Mouse (Mus musculus) monocyte, adult 5-6 weeks (primary cell): ENCODE results near the gene Ahcy. TPM values are rescaled to one million over a fixed set of nuclear protein-coding genes. Genes with fewer than 3 reads are reported as not detected.
A peak's percentile ranks its signal among the peaks of the same experiment; 100 is the strongest.
"Not testable (repeated sequence)": the region's sequence is repeated elsewhere in the genome, so short reads cannot be mapped to it uniquely, and the experiment has no call there.

Source experiments
- ATAC-seq: fragments of 153-309, 156-312 bp; replicated peaks from 2 replicates; pipeline ENCODE4 v1.8.0; 2017; ENCODE audit warnings: mild to moderate bottlenecking; ENCODE audit not compliant: low TSS enrichment, insufficient number of reproducible peaks, severe bottlenecking, poor library complexity, low FRiP score
- total RNA-seq: library from RNA; stranded (forward); fragments of 200-1000, 200-491, 200-594 nt; gene quantifications from 3 replicates; pipeline ENCODE4 v1.2.3, GENCODE M21; 2017

The Ahcy gene
- 9.6 to 16.0 TPM (median 14.9 TPM) in 3 replicates for total RNA-seq

DNA sequence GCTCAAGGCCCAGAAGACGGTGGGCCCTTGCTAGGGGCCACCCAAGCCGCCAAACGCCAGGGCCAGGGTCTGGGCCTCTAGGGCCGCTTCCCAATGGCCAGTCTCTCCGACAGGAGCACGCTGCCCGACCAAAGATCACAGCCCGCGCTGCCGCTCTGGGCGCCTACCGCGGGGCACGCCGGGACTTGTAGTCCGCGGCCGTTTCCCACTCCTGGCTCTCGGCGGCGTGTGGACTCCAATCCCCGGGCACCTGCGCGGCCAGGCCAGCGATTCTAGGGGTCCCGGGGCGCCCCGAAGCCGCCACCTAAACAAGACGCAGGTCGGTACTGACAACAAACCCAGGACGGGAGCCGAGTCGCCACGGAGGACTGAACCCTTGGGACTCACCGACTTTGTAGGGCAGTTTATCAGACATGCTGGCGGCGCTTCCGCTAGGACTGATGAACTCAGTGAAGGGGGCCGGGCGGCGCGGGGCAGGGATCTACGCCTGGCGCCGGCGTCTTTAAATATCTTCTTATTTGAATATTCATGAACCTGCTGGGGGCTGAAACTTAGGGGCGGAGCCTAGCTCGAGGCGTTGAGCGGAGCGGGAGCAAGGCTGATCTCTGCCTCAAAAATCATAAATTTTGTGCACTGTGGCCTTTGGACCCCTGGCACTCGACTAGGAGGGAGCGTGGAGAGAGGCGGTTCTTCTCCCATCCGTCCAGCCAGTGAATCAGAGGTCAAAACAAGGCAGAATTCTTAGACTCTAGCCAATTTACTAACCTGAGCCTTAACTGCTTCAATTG is at the start of gene Ahcy:
Gene Ahcy (minus strand): TSS at position 520 of the 788 bp plus-strand sequence.
- peak; percentile 86 for ATAC-seq

DNA sequence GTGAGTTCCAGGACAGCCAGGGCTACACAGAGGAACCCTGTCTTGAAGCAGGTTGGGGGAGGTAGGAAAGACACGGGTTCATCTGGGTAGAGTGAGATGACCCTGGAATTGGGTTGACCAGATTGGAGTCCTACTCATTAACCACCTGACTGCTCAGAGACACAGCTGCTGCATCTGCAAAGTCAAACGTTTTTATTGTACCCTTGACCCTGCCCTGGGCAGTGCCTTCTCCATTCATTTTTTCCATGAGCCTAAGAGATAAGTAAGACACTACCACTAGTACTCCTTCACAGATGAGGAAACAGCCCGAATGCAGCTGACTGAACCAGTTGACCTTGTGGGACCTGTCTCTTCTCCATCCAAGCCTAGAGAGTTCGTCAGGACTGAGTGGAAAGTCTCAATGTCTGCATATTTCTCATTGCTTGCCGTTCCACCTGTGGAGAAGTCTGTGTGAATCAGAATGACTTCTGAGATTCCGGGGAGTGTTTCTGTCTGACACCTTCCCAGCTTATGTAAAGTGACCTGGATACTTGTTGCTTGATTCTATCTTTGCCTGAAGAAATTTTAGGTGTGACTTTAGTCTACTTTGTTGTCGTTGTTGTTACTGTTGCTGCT is 41.0 kb upstream of the Ahcy start:
- ATAC-seq, result no peak

DNA sequence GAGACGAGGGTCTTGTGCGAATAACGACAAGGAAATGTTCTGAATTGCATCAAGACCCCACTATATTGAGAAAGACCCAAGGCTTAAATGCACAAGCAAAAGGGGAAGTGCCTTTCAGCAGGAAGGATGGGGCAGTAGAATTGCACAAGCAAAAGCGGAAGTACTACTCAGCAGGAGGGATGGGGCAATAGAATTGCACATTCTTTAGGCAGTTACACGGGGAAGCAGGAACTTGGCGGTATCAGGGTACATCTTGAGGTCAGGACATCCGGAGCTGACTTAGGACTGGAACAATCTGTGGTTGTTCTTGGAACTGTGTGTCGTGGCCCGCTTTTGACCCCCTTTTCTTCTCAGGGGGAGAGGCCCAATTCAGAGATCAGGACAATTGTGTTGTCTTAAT is 33.0 kb upstream of the Ahcy start:
- ATAC-seq, result not testable (repeated sequence)

DNA sequence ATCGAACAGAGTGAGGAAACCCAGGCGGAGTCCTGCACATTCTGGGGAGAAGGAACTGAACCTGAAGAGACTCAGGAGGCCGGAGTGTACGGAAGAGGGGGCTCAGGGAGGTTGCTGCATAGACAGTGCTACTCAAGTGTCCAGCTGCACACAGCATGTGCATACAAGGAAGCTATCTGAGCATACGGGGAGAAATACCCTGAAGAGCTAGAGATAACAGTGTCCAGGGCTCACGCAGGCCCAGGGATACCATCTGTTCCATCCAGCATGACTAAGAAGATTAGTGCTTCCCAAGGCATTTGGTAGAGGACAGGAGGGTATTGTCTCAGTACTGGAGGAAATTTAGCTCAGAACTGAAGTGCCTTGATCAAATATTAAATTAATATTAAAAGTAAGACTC is 29.3 kb upstream of the Ahcy start:
- no peak for ATAC-seq

DNA sequence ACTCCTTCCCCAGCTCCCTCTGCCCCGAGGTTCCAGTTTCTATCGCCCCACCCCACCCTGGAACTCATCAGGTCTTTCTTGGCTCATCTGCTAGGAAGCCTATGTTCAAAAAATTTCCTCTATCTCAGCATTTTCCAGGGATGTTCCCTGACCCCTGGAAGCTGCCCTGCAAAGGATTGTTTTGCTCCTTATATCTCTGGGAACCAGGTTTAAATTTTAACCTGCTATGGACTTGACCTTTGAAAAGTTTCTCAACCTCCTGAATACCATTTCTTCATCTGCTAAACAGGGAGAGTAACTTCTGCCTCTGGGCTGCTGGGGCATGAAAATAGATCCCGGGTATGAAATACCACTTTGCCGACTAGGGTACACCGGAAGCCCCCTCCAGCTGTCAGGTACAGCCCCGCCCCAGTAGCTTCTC is 27.5 kb upstream of the Ahcy start:
- peak; percentile 41; the same call in 1 of the 2 replicates for ATAC-seq

DNA sequence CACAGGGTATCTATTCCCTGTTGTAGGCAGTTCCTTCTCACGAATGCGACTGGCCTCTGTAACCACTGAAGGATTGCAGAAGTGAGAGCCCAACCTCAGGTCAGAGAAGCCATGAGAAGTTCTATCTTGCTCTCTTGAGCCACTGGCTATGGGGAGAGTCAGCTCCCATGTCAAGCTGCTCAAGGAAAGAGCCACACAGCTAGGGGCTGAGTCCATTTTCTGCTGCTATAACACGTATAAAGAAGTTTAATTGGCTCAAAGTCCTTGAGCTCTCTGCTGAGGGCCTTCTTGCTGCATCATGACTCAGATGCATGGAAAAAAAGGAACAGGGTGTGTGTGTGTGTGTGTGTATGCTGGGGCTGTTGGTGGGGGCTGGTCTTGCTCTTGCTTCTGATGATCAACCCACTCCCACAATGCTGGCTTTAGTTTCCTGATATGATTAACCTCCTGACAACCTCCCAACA is 26.5 kb upstream of the Ahcy start:
- ATAC-seq, result peak; percentile 81

DNA sequence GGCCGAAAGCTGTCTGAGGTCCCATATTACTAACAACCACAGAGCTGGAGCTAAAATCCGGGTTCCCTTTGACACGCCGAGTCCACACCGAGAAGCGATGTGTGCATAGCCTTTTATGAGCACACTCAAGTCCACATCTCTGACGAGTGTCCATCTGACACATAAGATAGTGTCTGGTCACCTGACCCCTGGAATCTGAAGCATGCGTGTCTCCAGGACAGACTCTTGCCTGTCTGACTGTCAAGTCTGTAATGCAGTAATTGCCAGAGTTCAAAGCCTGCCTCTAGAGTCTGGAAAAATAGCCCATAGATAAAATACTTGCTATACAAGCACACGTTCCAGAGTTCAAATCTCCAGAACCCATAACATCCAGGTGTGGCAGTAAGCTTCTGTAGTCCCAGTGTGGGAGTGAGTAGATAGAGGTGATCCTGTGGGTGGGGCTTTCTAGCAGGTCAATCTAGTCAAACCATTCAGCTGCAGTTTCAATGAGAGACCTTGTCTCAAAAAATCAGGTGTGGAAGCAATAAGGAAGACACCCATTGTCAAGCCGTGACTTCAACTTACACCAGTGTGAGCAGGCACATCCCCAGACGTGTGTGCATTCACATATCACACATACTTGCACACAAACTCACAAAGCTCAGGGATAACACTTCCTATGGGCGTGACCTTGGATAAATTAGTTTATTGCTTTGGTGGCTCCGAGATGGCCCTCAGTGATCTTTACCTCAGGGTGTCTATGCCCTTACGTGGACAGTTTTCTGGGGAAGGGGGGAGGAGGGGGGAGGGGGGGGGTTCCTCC is 25.9 kb upstream of the Ahcy start:
- no peak for ATAC-seq

DNA sequence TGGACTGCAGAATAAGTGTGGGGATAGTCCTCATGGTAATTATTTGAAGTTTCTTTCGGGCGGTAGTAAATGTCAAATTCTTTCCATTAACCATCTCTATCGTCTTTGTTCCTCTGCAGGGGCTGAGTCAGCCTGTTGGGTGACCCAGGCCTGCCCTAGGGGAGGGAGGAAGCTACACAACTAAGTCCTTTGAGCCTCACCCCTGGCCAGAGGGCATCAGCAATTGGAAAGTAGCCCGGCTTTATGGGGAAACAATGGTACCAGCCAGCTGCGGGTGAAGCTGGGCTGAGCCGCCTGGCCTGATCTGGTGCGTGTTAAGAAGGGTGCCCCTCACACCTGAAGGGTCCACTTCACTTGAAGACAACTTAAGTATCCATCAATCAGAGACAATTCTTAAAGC is 25.1 kb upstream of the Ahcy start:
- peak; percentile 82 for ATAC-seq

DNA sequence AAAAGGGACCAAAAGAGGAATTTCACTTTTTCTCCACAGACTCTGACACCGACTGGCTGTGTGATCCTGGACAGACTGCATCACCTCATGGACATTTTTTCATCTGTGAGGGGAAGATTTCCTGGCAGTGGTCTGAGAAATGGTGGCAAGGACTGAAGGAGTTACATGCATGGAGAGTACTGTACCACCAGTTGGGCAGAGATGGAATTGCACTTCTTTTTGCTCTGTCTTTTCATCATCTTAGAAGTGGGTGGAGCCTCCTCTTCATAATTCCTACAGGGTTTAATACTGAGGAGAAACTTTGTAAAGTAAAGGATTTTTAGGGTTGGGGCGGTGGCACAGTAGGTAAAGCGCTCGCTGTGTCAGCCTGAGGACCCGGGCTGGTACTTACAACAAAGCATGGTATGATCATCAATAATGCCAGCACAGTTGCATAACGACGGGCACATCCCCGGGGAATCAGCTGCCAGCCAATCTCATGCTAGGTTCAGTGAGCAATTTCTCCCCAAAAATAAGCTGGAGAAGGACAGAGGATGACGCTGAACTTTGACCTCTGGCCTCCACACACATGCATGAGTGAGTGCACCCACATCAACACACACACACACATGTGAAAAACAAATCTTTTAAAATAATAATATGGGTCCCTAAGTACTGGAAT is 24.6 kb upstream of the Ahcy start:
- no peak for ATAC-seq

DNA sequence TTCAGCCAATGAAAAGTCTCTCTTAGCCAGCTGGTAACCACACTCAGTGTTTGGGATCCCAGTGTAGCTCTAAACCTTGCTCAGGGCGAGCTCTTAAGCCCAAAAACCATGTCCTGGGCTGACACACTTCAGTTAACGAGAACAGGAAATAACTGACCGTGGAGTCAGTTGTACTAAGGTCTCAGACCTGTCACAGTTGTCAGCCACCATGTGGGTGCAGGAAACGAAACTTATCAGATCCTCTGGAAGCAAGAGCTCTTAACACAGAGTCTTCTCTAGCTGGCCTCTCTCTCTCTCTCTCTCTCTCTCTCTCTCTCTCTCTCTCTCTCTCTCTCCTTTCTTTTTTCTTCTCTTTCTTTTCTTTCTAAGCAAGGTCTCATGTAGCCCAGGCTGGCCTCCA is 19.1 kb upstream of the Ahcy start:
- ATAC-seq, result no peak

DNA sequence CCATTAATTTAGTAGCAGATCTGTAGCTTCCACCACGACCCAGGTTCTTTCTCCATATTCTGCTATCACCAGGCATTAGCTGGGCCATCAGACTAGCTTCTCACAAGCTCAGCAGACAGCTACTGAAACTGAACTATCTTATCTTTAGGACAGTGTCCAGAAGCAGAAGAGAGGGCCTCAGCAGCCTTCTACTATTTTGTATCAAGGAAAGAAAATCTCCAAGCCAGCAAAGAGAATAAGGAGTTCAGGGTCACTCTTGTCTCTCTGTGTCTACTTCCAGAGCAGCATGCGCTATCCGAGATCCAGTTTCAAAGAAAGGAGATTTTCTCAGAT is 17.4 kb upstream of the Ahcy start:
- no peak for ATAC-seq

DNA sequence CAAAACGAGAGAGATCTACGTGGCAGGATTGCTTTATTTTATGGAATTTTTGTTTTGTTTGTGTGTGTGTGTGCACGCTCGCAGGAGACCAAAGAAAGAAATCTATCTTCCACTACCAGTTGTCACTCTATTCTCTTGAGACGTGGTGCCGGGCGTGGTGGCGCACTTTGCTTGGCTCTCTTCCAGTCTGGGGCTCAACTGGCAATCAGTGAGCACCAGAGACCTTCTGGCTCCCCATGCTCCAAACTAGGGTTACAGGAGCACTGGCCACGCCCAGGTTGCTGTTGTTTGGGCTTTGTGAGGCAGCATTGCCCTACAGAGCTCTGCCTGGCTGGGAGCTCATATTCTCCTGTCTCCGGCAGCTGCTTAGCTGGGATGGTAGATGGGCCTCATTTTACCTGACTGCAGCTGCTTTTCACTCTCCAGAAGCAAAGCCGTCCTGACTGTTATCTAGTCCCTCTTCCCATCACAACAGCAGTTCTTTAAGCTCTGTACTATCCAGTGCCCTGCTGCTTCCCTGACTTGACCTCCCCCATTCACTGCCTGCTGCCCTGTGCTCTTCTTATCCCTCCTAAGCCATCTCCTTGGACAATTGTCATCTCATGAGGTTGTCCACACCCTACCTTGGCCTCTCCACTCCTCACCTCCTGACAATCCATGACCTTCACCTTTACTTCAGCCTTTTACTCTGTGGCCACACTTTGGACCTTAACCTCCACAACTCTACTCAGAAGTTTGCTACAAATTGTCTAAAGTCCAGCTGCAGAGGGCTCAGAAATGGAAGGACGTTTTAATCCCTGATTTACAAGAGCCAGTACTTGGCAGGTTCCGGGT is 16.8 kb upstream of the Ahcy start:
- ATAC-seq, result no peak

DNA sequence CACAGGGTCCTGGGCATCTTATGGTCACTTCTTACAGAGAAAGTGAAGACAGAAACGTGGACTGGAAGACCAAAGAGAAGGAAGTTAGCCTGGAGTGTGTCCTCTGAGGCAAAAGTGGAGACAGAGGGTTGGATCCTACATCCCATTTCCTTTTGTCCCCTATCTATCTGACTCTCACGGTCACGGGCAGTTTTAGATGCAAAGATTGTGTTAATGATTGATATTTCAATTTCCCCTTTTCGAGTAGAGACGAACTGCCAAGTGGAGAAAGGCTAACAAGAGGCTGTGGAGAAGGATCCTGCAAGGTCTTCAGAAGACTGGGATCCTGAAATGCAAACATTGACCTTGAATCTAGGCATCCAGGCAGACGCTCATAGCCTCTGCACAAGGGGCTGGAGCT is 14.0 kb upstream of the Ahcy start:
- no peak for ATAC-seq

DNA sequence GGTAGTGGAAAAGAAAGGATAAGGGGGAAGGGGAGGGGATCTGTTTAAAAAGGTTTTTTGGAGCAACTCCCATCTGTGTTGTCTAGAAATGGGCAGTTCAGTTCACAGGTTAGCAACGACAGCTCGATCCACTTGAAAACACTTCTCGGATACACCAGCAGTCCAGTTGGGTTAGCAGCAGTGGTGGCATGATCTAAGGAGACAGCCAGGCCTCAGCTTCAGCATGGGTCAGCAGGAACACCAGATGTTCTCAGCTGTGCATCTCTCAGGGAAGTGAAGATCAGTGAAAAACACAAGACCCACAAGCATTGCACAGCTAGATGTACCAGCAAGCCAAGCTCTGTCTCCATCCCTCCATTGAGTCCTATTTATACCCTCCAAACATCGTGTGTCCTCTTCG is 12.0 kb upstream of the Ahcy start:
- no peak for ATAC-seq

DNA sequence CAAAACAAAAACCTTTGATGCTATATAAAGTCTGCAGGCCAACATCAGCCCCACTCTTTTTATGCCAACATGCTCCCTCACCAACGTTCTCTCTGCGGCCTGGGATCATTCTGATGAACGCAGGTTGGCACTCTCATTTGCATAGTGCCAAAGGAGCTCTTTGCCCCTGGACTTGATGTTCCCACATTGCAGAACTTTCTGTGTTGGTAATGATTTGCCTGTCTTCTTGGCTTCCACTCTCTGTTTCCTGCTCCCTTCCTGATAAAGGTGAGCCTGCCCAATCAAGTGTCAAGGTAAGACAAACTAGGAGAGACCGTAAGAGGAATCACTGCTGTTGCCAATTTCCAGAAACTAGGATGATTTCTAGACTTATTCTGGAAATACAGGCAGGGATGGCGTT is 10.2 kb upstream of the Ahcy start:
- ATAC-seq, result no peak

DNA sequence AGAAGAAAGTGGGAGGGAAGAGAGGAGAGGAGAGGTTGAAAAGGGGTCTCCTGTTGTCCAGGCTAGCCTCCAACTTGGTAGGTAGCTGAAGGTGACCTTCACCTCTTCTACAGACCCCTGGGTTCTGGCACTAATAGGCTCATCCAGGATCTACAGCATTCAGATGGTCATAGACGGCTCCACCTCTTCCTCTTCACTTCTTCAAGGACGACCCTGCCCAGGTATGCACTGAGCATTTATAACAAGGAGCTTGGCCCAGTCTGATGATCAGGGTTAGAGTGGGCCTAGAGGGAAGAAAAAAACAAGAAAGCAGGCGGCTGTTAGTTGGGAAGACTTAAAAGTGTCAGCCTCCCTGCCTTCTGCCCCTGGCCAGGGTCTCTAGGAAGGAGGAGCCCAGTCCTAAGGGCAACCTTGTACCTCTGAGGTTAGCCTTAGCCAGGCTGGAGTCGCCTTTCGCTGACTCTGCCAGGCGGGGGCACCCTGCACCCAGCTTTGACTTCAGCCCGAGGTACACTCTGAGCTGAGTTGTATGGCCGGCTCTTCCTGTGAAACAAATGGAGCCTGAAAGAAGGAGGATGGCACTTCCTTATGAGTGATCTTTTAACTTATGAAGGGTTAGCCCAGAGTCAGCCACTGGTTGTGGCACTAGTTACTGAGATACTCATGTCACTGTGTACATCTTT is 8.0 kb upstream of the Ahcy start:
- ATAC-seq, result peak; percentile 92

DNA sequence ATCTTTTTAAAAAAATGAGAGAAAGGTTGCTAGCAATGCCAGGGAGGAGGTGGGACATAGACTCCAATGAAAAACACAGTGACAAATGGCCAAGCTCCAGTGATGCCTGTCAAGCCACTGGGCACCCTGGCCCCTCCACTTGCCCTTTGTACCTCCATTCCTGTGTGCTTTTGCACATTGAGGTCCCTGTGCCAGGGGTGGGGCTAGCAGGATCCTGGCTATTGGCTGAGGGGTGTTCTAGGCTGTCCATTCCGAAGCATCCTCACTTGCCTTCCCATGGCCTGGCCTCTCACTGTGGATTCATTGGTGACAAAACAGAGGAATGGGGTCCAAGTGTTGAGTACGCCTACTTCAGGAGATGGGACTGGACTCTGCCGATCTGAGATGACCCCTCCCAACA is 6.8 kb upstream of the Ahcy start:
- ATAC-seq, result no peak

DNA sequence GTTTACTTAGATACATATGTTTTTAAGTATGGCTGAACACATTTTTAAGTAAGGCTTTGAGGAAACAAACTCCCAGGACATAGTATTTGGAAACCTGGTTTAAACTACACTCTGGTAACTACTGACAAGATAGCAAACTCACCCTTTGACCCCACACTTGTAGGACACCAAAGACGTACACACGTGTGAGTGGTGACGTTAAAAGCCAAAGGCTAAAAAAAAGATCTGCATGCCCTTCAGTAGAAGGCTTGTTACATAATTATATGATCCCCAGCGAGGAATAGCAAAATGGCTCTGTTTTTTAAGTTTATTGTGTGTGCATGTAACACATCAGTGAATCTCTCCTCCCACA is 5.9 kb upstream of the Ahcy start:
- no peak for ATAC-seq
